Mouse (Mus musculus) inflammation-experienced regulatory T-cells, adult 6 months (primary cell): ENCODE results near the gene Hhex. TPM values are rescaled to one million over a fixed set of nuclear protein-coding genes. Genes with fewer than 3 reads are reported as not detected.

Source experiments
- ATAC-seq: one replicate; pipeline ENCODE4 v1.8.0; 2017
- polyA plus RNA-seq, 3 experiments: library from polyadenylated mRNA; unstranded; fragments of 100-300 nt; shearing (Covaris generic); gene quantifications; one replicate each; pipeline ENCODE4 v1.2.1; 2017

Gene Hhex
- polyA plus RNA-seq, 3 experiments from 2014 or later: 0.31 to 1.8 TPM; not detected in 1

- no peak for ATAC-seq
Measured at GRCm38 (mm10) chr19:37455528-37455927, 20.9 kb downstream of the Hhex start.

GRCm38 (mm10) chr19:37455961-37456360, 21.4 kb downstream of the Hhex start:
- no peak for ATAC-seq

GRCm38 (mm10) chr19:37458013-37458412, 23.4 kb downstream of the Hhex start:
- no peak for ATAC-seq

- no peak for ATAC-seq
Measured at GRCm38 (mm10) chr19:37466403-37466802, 31.8 kb downstream of the Hhex start.

GRCm38 (mm10) chr19:37466978-37467377, 32.4 kb downstream of the Hhex start:
- no peak for ATAC-seq

- no peak for ATAC-seq
Measured at GRCm38 (mm10) chr19:37468841-37469566, 34.4 kb downstream of the Hhex start.

- ATAC-seq: no peak
Measured at GRCm38 (mm10) chr19:37471680-37472079, 37.1 kb downstream of the Hhex start.

- no peak for ATAC-seq
Measured at GRCm38 (mm10) chr19:37472589-37472988, 38.0 kb downstream of the Hhex start.

- no peak for ATAC-seq
Measured at GRCm38 (mm10) chr19:37481704-37482103, 47.1 kb downstream of the Hhex start.

- ATAC-seq: no peak
Measured at GRCm38 (mm10) chr19:37482556-37483187, 48.1 kb downstream of the Hhex start.

- ATAC-seq: no peak
Measured at GRCm38 (mm10) chr19:37484787-37485186, 50.2 kb downstream of the Hhex start.

GRCm38 (mm10) chr19:37486801-37487200, 52.2 kb downstream of the Hhex start:
- no peak for ATAC-seq

GRCm38 (mm10) chr19:37487811-37488475, 53.3 kb downstream of the Hhex start:
- ATAC-seq: no peak

- ATAC-seq: no peak
Measured at GRCm38 (mm10) chr19:37488608-37489262, 54.1 kb downstream of the Hhex start.

Other genes starting within 250 kb of the Hhex start
- 10 to 100 TPM in 2 of 3 experiments, 1 to 10 TPM in 1; 8.4 to 14.5 (median 11.3) TPM for gene March5, start 227.3 kb upstream of the Hhex start, polyA plus RNA-seq
- gene Cpeb3, start 226.2 kb upstream of the Hhex start, polyA plus RNA-seq: not detected
- gene Ide, start 97.0 kb upstream of the Hhex start, polyA plus RNA-seq: 10 to 100 TPM; 57.4 to 92.1 (median 62.0) TPM
- 10 to 100 TPM in 1 of 3 experiments, 1 to 10 TPM in 2; 2.5 to 67.9 (median 6.3) TPM for gene Kif11, start 58.4 kb upstream of the Hhex start, polyA plus RNA-seq
- gene Exoc6, start 115.6 kb downstream of the Hhex start, polyA plus RNA-seq: 10 to 100 TPM; 33.8 to 49.4 (median 36.4) TPM